Mouse (Mus musculus) heart, embryonic 13.5 days (tissue): ENCODE measurements around the gene Zfpl1. TPM values are rescaled to one million over a fixed set of nuclear protein-coding genes. Genes with fewer than 3 reads are reported as not detected.
A peak's percentile ranks its signal among the peaks of the same experiment; 100 is the strongest.
"Not testable (repeated sequence)": the region's sequence is repeated elsewhere in the genome, so short reads cannot be mapped to it uniquely, and the experiment has no call there.

Experiments used
- ATAC-seq: fragments of 200-750 bp; cut with Nextera tagmentation; 2 replicates; pipeline ENCODE4 v1.8.0; 2017; ENCODE audit warnings: moderate TSS enrichment; ENCODE audit not compliant: insufficient number of reproducible peaks, low FRiP score, low TSS enrichment; ENCODE audit errors: extremely low read depth
- H3K27ac ChIP-seq: fragments of 300-500 bp; sonication (generic); replicated peaks from 2 replicates; pipeline ENCODE4 v1.5.1; 2015; ENCODE audit warnings: moderate library complexity, mild to moderate bottlenecking, inconsistent platforms
- H3K27me3 ChIP-seq: fragments of 300-500 bp; sonication (generic); replicated peaks from 2 replicates; pipeline ENCODE4 v1.6.1; 2015; ENCODE audit warnings: mild to moderate bottlenecking, inconsistent platforms
- H3K36me3 ChIP-seq: fragments of 300-500 bp; sonication (generic); 2 replicates; pipeline ENCODE4 v1.6.1; 2015; ENCODE audit warnings: mild to moderate bottlenecking, inconsistent platforms
- H3K4me1 ChIP-seq: fragments of 300-500 bp; sonication (generic); 2 replicates; pipeline ENCODE4 v1.6.1; 2015; ENCODE audit warnings: inconsistent platforms
- H3K4me2 ChIP-seq: fragments of 300-500 bp; sonication (generic); 2 replicates; pipeline ENCODE4 v1.6.1; 2015; ENCODE audit warnings: inconsistent platforms, mild to moderate bottlenecking, moderate library complexity
- H3K4me3 ChIP-seq: fragments of 300-500 bp; sonication (generic); 2 replicates; pipeline ENCODE4 v1.5.1; 2015; ENCODE audit warnings: moderate library complexity, mild to moderate bottlenecking, inconsistent platforms
- H3K9ac ChIP-seq: fragments of 300-500 bp; sonication (generic); 2 replicates; pipeline ENCODE4 v1.6.1; 2015; ENCODE audit warnings: inconsistent platforms, mild to moderate bottlenecking, moderate library complexity
- H3K9me3 ChIP-seq: fragments of 300-500 bp; sonication (generic); 2 replicates; pipeline ENCODE4 v1.6.1; 2016; ENCODE audit warnings: inconsistent platforms
- WGBS: fragments of 180-500 bp; shearing (Covaris S2); methylation state at CpG from one replicate; pipeline ENCODE4 v1.1.7; 2015; ENCODE audit warnings: mixed read lengths; 5-methylcytosine and 5-hydroxymethylcytosine counted together
- polyA plus RNA-seq: library from polyadenylated mRNA; unstranded; fragments of >200 nt; fragmentation: Nextera tagmentation; extraction: Ambion mirVana; gene quantifications from 2 replicates; pipeline ENCODE4 v1.2.1, GENCODE M21; 2015

Zfpl1 gene
- polyA plus RNA-seq, 1 experiment from 2014 or later, result 53.7 TPM

GRCm38 (mm10) chr19:6054296-6054695 is 30.5 kb downstream of the Zfpl1 start:
- Histone ChIP-seq H3K36me3 (peaks cover 74% of the 10 kb centered on the region), H3K9me3 (no peaks in the 10 kb centered on the region)

GRCm38 (mm10) chr19:6052516-6052915 is 32.2 kb downstream of the Zfpl1 start:
- Histone ChIP-seq H3K4me3 (no peak overlapping the region), H3K36me3 (peaks cover 78% of the 10 kb centered on the region), H3K9me3 (no peaks in the 10 kb centered on the region), H3K4me1 (peaks cover 35% of the 10 kb centered on the region), H3K4me2 (no peak overlapping the region), H3K27me3 (no peaks in the 10 kb centered on the region), H3K27ac (no peak overlapping the region), H3K9ac (no peak overlapping the region)
- no peak for ATAC-seq
- whole genome bisulfite sequencing, result 71% methylated on average over 7 of the region's 7 CpGs

More at GRCm38 (mm10) chr19:6054296-6054695, 30.5 kb downstream of the Zfpl1 start:
- Histone ChIP-seq H3K9ac (no peak overlapping the region; the same call in 1 of the 2 replicates), H3K27me3 (no peaks in the 10 kb centered on the region), H3K4me2 (no peak overlapping the region), H3K4me1 (peaks cover 30% of the 10 kb centered on the region), H3K27ac (no peak overlapping the region), H3K4me3 (no peak overlapping the region)
- no peak for ATAC-seq
- 85% methylated on average over 5 of the region's 5 CpGs for WGBS

- Histone ChIP-seq H3K27me3 (no peaks in the 10 kb centered on the region), H3K9me3 (no peaks in the 10 kb centered on the region), H3K27ac (no peak overlapping the region), H3K4me2 (no peak overlapping the region; the same call in 1 of the 2 replicates), H3K9ac (peak overlapping the region; percentile 40; the same call in 1 of the 2 replicates), H3K4me3 (0 out of 2 replicates have a peak overlapping the region, but pooled peaks have one; percentile 2), H3K4me1 (peaks cover 29% of the 10 kb centered on the region), H3K36me3 (peaks cover 58% of the 10 kb centered on the region)
- ATAC-seq, result no peak
- 81% methylated on average over 11 of the region's 11 CpGs for WGBS
These were observed 35.9 kb downstream of the Zfpl1 start for GRCm38 (mm10) chr19:6048681-6049410.

DNA sequence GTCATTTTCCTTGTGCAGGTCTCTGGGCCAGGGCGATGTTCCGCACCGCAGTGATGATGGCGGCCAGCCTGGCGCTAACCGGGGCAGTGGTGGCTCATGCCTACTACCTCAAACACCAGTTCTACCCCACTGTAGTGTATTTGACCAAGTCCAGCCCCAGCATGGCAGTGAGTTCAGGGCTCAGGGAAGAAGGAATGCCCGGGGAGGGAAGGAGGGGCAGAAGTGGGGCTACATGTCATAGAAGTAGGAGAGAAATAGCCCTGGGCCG is 36.9 kb downstream of the Zfpl1 start:
- no peaks in the 10 kb centered on the region for H3K9me3 ChIP-seq
- H3K4me3 ChIP-seq, result peak overlapping the region; percentile 96
- H3K4me2 ChIP-seq, result peak overlapping the region; percentile 99
- no peak for ATAC-seq
- no peaks in the 10 kb centered on the region for H3K27me3 ChIP-seq
- H3K27ac ChIP-seq, result peak overlapping the region; percentile 99; the same call in 1 of the 2 replicates
- H3K9ac ChIP-seq, result peak overlapping the region; percentile 96
- peaks cover 29% of the 10 kb centered on the region for H3K4me1 ChIP-seq
- H3K36me3 ChIP-seq, result peaks cover 48% of the 10 kb centered on the region
- 80% methylated on average over 8 of the region's 8 CpGs for WGBS

- Histone ChIP-seq H3K36me3 (peaks cover 43% of the 10 kb centered on the region), H3K9me3 (no peaks in the 10 kb centered on the region), H3K4me2 (peak overlapping the region; percentile 99), H3K4me1 (peaks cover 29% of the 10 kb centered on the region), H3K9ac (peak overlapping the region; percentile 96), H3K27ac (peak overlapping the region; percentile 99), H3K4me3 (peak overlapping the region; percentile 96), H3K27me3 (no peaks in the 10 kb centered on the region)
- peak; percentile 19; the same call in 1 of the 2 replicates for ATAC-seq
- 1% methylated on average over 43 of the region's 44 CpGs for WGBS
These were observed 37.4 kb downstream of the Zfpl1 start for GRCm38 (mm10) chr19:6047154-6047898.

- WGBS, result under 1% methylated on average over 65 of the region's 65 CpGs
These were observed 38.2 kb downstream of the Zfpl1 start, which contains the start of gene Syvn1 for GRCm38 (mm10) chr19:6046294-6047153. TSS of gene Syvn1 (plus strand) at chr19:6046576.

GRCm38 (mm10) chr19:6045366-6046293 is 39.1 kb downstream of the Zfpl1 start:
- H3K27me3 ChIP-seq, result no peaks in the 10 kb centered on the region
- no peak for ATAC-seq
- WGBS, result 15% methylated on average over 20 of the region's 20 CpGs

More at GRCm38 (mm10) chr19:6046294-6047153, 38.2 kb downstream of the Zfpl1 start, which contains the start of gene Syvn1:
- ATAC-seq, result peak; percentile 76
- peaks cover 35% of the 10 kb centered on the region for H3K36me3 ChIP-seq
- peak within 1 kb of the TSS; percentile 99 for H3K4me2 ChIP-seq
- no peaks in the 10 kb centered on the region for H3K27me3 ChIP-seq
- H3K9ac ChIP-seq, result peak within 1 kb of the TSS; percentile 96
- H3K4me1 ChIP-seq, result peaks cover 25% of the 10 kb centered on the region
- peak within 1 kb of the TSS; percentile 96 for H3K4me3 ChIP-seq
- no peaks in the 10 kb centered on the region for H3K9me3 ChIP-seq
- peak within 1 kb of the TSS; percentile 99 for H3K27ac ChIP-seq

DNA sequence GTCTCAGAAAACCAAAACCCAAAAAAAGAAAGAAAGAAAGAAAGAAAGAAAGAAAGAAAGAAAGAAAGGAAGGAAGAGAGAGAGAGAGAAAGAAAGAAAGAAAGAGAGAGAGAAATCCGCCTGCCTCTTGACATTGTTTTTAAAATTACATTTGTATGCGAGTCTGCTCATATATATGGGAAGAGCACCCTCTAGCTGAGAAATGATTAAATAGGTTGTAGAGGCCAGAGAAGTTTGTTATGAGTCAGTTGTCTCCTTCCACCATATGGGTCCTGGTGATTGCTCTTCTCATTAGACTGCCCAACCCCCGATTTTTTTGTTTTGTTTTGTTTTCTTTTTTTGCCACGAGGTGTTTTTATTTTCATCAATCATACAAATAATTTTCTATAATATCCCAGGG is 40.7 kb downstream of the Zfpl1 start:
- H3K4me3 ChIP-seq, H3K27me3 ChIP-seq, ATAC-seq, H3K27ac ChIP-seq, H3K9ac ChIP-seq, H3K4me2 ChIP-seq, H3K9me3 ChIP-seq: not testable (repeated sequence)
- Histone ChIP-seq H3K4me1 (peaks cover 25% of the 10 kb centered on the region), H3K36me3 (peaks cover 11% of the 10 kb centered on the region)
- 53% methylated on average over 4 of the region's 4 CpGs for WGBS

More at GRCm38 (mm10) chr19:6045366-6046293, 39.1 kb downstream of the Zfpl1 start:
- H3K4me2 ChIP-seq, result peak overlapping the region; percentile 99
- H3K27ac ChIP-seq, result peak overlapping the region; percentile 99
- peak overlapping the region; percentile 96 for H3K9ac ChIP-seq
- H3K36me3 ChIP-seq, result peaks cover 26% of the 10 kb centered on the region
- H3K4me3 ChIP-seq, result peak overlapping the region; percentile 96
- peaks cover 25% of the 10 kb centered on the region for H3K4me1 ChIP-seq
- no peaks in the 10 kb centered on the region for H3K9me3 ChIP-seq

DNA sequence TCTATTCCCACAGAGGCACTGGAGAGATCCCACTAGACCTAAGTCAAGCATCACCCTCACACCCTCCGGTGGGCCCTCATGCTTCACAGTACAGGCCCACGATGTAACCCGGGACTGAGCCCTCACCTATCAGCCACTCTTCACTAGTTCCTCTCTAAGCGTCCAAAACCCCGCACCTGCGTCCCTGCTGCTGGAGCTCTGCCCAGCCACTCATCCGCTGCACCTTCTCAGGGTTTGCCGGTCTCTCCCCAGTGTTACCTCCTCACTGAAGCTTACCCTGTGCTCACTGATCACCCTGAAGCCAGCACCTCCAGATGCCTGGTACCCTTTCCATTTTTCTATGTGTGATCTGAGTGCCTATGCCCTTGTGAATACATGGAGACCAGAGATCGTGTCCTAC is 42.5 kb downstream of the Zfpl1 start:
- Histone ChIP-seq H3K9ac (no peak overlapping the region; the same call in 1 of the 2 replicates), H3K9me3 (no peaks in the 10 kb centered on the region), H3K27ac (no peak overlapping the region), H3K4me2 (no peak overlapping the region), H3K4me3 (no peak overlapping the region), H3K4me1 (peaks cover 10% of the 10 kb centered on the region), H3K36me3 (no peaks in the 10 kb centered on the region), H3K27me3 (no peaks in the 10 kb centered on the region)
- 71% methylated on average over 9 of the region's 9 CpGs for WGBS
- ATAC-seq, result no peak

DNA sequence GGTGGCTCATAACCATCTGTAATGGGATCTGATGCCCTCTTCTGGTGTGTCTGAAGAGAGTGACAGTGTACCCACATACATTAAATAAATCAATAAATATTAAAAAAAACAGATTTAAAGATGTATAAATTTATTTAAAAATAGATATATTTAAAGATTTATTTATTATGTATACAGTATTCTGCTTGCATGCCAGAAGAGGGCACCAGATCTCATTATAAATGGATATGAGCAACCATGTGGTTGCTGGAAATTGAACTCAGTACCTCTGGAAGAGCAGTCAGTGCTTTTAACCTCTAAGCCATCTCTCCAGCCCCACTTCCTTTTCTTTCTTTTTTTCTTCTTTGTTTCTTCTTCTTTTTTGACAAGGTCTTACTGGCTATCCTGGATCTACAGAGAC is 44.8 kb downstream of the Zfpl1 start:
- Histone ChIP-seq H3K36me3 (no peaks in the 10 kb centered on the region), H3K4me3 (no peak overlapping the region), H3K27me3 (no peaks in the 10 kb centered on the region), H3K4me1 (peaks cover 1% of the 10 kb centered on the region), H3K9ac (no peak overlapping the region), H3K4me2 (no peak overlapping the region), H3K27ac (no peak overlapping the region), H3K9me3 (no peaks in the 10 kb centered on the region)
- ATAC-seq, result no peak
